Mouse (Mus musculus) cerebellum, postnatal 14 days (tissue): Measurements from ENCODE around the gene Mrc1.
"Not testable (repeated sequence)": the region's sequence is repeated elsewhere in the genome, so short reads cannot be mapped to it uniquely, and the experiment has no call there.

Experiments
- DNase-seq, 2 experiments: peaks; one replicate each; pipeline ENCODE4 v3.0.0; 2021; ENCODE audit warnings: mixed read lengths in 2 of 2

Mrc1 gene

GRCm38 (mm10) chr2:14229149-14229548 lies at the start of gene Mrc1:
Mrc1 (plus strand) TSS chr2:14229392.
- DNase-seq: no peak

DNA sequence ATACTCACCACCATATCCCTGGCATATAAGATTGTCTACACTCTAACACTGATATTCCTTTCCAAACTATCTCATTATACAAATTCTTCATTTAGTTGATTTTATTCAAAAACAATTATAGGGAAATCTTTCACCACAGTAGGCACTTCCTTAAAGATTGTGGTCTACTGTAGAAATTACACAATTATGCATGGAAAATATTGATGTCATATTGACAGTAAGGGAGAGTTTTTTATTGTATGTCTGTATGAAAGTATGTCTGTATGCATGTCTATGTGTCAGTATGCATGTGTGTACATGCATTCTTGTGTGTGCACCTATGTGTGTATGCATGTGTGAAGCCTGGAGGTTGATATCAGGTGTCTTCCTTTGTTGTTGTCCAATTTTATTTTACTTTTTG lies 44.8 kb upstream of the Mrc1 start:
- no peak for DNase-seq

GRCm38 (mm10) chr2:14190684-14191083 lies 38.5 kb upstream of the Mrc1 start:
- no peak for DNase-seq

- no peak for DNase-seq
Measured at GRCm38 (mm10) chr2:14191601-14192000, 37.6 kb upstream of the Mrc1 start.

DNA sequence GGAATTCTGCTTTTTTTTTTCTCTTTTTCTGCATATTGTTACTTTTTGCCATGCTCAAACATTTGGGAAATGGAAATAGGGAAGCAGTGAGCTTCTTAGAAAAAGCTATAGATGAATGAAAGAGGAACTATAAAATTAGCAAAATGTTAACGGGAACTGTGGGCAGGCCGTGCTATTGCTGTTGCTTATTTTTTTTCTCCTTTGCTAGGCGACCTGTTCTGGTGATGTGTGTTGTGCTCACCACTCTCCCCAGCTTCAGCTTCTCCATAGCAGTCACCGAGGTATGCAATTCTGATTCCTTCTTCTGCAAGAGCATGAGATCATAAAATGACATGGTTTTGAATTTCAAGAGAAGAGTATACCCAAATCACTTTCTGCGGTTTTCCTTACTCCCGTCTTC lies 37.1 kb upstream of the Mrc1 start:
- DNase-seq: no peak

GRCm38 (mm10) chr2:14198325-14198903 lies 30.8 kb upstream of the Mrc1 start:
- not testable (repeated sequence) for DNase-seq

GRCm38 (mm10) chr2:14199621-14200020 lies 29.6 kb upstream of the Mrc1 start:
- peak; percentile 88 to 91 for DNase-seq

GRCm38 (mm10) chr2:14200879-14201445 lies 28.2 kb upstream of the Mrc1 start:
- DNase-seq: not testable (repeated sequence)

DNA sequence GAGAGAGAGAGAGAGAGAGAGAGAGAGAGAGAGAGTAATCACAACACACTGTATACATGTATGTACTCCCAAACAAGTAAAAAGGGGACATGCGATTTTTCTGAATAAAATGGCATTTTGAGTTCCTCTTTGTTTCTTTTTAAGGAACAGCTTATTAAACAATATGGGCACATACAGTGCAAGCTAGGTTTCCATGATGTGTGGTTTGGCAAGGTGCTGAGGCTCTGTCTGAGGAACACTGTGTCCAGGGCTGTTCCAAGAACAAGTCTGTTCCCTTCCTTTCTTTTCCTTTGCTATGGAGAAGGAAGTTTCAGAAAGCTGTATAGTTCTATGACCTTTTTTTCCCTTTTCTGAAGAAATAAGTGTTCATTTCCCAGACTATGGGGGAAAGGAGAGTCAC lies 24.9 kb upstream of the Mrc1 start:
- DNase-seq: no peak

DNA sequence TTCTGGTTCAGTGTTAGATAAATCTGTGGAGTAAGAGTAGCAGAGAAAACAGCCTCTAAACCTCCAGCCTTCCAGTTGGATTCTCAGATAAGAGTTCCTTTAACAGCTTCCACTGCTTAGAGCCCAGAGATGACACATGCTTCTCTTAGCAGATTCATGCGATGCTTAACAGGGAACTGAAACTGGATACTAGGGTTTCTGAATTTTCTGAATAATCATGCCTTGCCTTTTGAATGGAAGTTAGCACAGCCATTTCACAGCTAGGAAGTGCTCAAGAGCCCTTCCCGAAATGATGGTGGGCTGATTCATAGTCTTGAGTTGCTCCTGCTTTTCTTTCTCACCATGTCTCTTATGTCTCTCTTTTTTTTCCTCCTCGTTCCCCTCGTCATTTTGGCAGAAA lies 22.4 kb upstream of the Mrc1 start:
- DNase-seq: no peak

DNA sequence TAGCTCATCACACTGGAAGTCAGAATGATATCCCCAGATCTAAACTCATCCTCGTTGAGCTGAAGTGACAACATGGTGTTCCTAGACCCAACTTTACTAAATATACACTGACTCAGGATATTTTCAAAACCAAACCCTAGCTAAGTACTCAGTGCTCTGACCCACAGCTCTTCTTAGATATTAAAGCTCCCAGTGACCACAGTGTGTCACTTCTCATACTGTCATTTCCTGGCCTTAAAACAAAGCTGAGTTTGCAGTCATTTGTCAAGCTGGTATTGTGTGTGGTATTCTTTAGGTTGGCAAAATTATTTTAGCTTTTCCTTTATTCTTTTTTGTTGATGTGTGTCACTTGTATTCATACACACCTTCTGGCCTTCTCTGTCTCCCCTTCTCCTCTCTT lies 18.5 kb upstream of the Mrc1 start:
- DNase-seq: no peak

DNA sequence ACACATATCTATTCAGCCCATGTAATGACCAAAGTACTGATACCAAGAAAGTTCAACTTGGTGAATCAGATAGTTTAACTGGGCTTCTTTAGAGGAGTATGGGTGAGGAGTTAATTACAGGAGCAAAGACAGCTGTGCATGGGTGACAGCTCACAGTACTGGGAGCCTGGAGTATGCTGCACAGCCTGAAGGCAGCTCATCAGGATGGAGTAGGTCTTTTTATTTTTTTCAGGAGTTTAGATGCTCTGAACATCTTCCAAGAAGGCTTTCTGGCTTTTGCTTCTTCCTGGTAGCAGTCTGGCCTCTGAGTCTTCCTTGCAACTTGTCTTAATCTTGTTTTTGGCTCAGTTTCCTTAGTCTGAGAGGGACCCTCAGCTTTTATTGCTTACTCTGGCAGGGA lies 17.6 kb upstream of the Mrc1 start:
- no peak for DNase-seq

GRCm38 (mm10) chr2:14214764-14215163 lies 14.4 kb upstream of the Mrc1 start:
- DNase-seq: no peak

- DNase-seq: no peak
Measured at GRCm38 (mm10) chr2:14216653-14217052, 12.5 kb upstream of the Mrc1 start.

- DNase-seq: no peak
Measured at GRCm38 (mm10) chr2:14218126-14218525, 11.1 kb upstream of the Mrc1 start.

GRCm38 (mm10) chr2:14224387-14224786 lies 4.8 kb upstream of the Mrc1 start:
- DNase-seq: no peak

DNA sequence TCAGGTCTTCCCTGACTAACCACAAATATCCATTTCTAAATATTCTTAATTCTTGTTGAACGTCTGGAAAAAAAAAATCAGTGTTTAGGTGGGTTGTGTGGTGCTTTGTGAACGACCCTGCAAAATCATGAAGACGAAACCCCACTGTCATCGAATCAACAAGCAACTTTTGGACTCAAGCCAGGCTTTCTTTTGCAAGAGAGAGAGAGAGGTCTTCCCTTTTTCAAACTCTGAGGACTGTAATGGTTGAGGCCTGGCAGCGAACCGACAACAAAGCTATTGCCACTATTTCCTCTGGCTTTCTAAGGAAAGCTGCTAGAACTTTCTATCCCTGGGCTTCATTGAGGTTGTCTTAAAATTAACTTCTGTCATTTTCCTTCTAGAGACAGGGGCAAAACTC lies 697 bp upstream of the Mrc1 start:
- no peak for DNase-seq

GRCm38 (mm10) chr2:14229979-14230378 lies 787 bp downstream of the Mrc1 start:
- no peak for DNase-seq

DNA sequence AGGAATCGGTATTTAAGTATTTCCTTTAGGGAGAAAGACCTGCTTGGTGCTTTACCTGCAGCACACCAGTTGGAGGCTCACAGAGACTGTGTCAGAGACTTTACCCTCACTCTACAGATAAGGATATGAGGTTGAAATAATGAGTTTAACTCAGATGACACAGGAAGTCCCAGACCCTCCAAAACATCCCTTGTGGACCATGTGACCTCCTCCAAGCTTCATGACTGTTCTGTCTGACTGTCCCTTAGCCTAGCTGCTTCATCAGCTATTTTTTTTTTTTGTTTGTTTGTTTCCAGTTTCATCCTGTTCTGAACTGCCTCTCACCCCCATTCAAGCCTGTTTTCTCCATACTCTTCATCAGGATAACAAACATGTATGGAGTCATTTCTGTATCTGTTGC lies 3.7 kb downstream of the Mrc1 start:
- no peak for DNase-seq

DNA sequence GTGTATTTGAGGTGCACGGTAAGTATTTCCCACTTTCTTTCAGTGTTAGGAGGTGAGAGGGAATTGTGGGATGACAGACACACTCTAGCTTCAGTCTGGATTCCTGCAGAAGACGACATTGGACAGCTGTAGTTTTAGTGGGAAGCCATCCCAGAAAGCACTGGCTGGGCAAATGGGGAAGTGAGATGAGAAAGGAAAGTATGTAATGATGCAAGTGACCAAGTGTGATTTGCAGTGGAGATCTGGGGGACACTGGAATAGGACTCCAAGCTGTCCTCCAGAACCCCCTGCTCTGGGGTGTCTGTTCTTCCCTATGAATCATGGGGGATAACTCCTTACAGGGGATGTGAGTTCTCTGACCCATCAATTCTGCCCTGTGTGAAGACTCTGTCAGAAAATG lies 4.8 kb downstream of the Mrc1 start:
- no peak for DNase-seq

GRCm38 (mm10) chr2:14235319-14235718 lies 6.1 kb downstream of the Mrc1 start:
- no peak for DNase-seq

GRCm38 (mm10) chr2:14236920-14237319 lies 7.7 kb downstream of the Mrc1 start:
- DNase-seq: no peak

DNA sequence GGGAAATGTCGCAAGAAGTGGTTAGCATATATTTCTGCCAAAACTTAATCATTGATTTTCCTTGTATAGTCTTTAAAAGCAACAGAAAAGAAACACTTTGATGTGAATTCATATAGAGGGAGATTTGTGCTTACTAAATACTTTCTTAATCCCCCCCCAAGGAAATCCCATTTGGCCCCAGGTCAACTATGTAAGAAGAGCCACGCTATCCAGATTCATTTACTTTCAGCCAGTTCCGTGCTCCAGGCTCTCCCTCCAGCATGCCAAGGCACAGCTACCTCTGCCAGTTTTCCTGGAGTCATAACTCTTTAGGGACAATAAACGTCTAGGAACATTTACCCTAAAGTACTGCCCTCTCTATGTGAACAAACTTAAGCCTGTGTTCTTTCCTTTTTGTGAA lies 8.5 kb downstream of the Mrc1 start:
- no peak for DNase-seq

GRCm38 (mm10) chr2:14239151-14239550 lies 10.0 kb downstream of the Mrc1 start:
- DNase-seq: no peak

- no peak for DNase-seq
Measured at GRCm38 (mm10) chr2:14244157-14244556, 15.0 kb downstream of the Mrc1 start.
